Mouse (Mus musculus): ENCODE data around the gene Otoa.

- TF ChIP-seq CTCF (IDR thresholded peaks at IDR 0.05; ENCODE audit: low read depth) (no peak), EP300 (IDR thresholded peaks at IDR 0.05; ENCODE audit: low read depth) (no peak)
These were observed 40.9 kb upstream of the Otoa start for GRCm38 (mm10) chr7:121040595-121040994.

All from liver, embryonic 14.5 days (tissue).